Mouse (Mus musculus): Measurements from ENCODE around the gene Vegfc.

- TF ChIP-seq CTCF (IDR thresholded peaks at IDR 0.05; ENCODE audit: low read depth, low read length) (no peak), POLR2A (IDR thresholded peaks at IDR 0.05; ENCODE audit: borderline replicate concordance, low read depth, low read length) (no peak)
Observed at GRCm38 (mm10) chr8:54130558-54130957, 53.2 kb downstream of the Vegfc start.

Data from bone marrow macrophage, adult 2 months (primary cell).